ENCODE assay signal across 9 mouse cellular contexts in genomic region chr9:121334311-121334851, GRCm38 (mm10). TPM values are rescaled to one million over a fixed set of nuclear protein-coding genes. Genes with fewer than 3 reads are reported as not detected.
A peak's percentile ranks its signal among the peaks of the same experiment; 100 is the strongest.
DNase-seq lines count a peak whose midpoint lies in the region; ATAC-seq and TF ChIP-seq lines count a peak whose summit lies in the region.
"Had no signal": no experiment of that assay in that cellular context is flagged by ENCODE, and none has a peak within 500 bp of the region (broad histone marks: within the 10 kb centered on the region; RNA-seq: fewer than 3 reads in every experiment).

No protein-coding gene starts in this region.

- no peak for DNase-seq in intestine, embryonic 14.5 days (ENCODE audit: low spot score)
- DNase-seq in ES-E14 (ENCODE audit: low read depth, low spot score) = no peak
- DNase-seq in midbrain, embryonic 11.5 days (ENCODE audit: low spot score, missing footprints) = peak; percentile 90
- DNase-seq in gastrocnemius, adult 18-20 months (ENCODE audit: low spot score) = no peak
- DNase-seq in thymus, postnatal 10 days (ENCODE audit: low spot score in 2 of 2) = no peak
- DNase-seq: thymus, postnatal 25 days had no signal

- no peak for TF ChIP-seq CTCF in intestine, postnatal 0 days (IDR thresholded peaks at IDR 0.05; ENCODE audit: low read depth)

- H3K4me3 ChIP-seq in intestine, embryonic 14.5 days (ENCODE audit: low read depth, low read length) = no peak overlapping the region
- no peak overlapping the region for H3K4me3 ChIP-seq in intestine, postnatal 0 days (ENCODE audit: low read depth, low read length)
- peak overlapping the region in 1 of 2 experiments; percentile 21; a peak in 1 of 4 replicates for H3K4me3 ChIP-seq in ES-E14 (ENCODE audit: insufficient read depth in 1 of 2, low read depth in 1 of 2, low read length in 2 of 2, poor library complexity in 1 of 2, severe bottlenecking in 1 of 2)
- no peak overlapping the region for H3K4me3 ChIP-seq in forebrain, embryonic 15.5 days
- H3K4me3 ChIP-seq in midbrain, embryonic 11.5 days (ENCODE audit: low read depth, low read length) = no peak overlapping the region

- in situ Hi-C loops in ES-E14 (cut with MboI; ENCODE audit: low sequenced_read_pairs in 2 of 2, unreplicated experiment in 2 of 2) = no loop called here

- peaks cover 51% of the 10 kb centered on the region for H3K4me1 ChIP-seq in intestine, embryonic 14.5 days (replicated peaks; ENCODE audit: control insufficient read depth, insufficient read depth, low read length)
- peaks cover 27% of the 10 kb centered on the region for H3K4me1 ChIP-seq in intestine, postnatal 0 days (replicated peaks; ENCODE audit: control insufficient read depth, insufficient read depth, low read length)
- H3K4me1 ChIP-seq in ES-E14 (ENCODE audit: control insufficient read depth in 2 of 2, insufficient read depth in 2 of 2, low read length in 2 of 2, poor library complexity in 1 of 2) = peaks cover 6 to 23% of the 10 kb centered on the region in 2 experiments; a peak in 3 of 4 replicates
- peaks cover 61% of the 10 kb centered on the region for H3K4me1 ChIP-seq in forebrain, embryonic 15.5 days
- peaks cover 70% of the 10 kb centered on the region for H3K4me1 ChIP-seq in midbrain, embryonic 11.5 days (ENCODE audit: control insufficient read depth, insufficient read depth, low read length)

- 48% methylated on average over 8 of the region's 8 CpGs for WGBS in intestine, embryonic 14.5 days
- WGBS in intestine, postnatal 0 days = 44% methylated on average over 8 of the region's 8 CpGs
- WGBS in forebrain, embryonic 15.5 days = 14% methylated on average over 8 of the region's 8 CpGs
- WGBS in midbrain, embryonic 11.5 days = 30% methylated on average over 8 of the region's 8 CpGs

- no peak overlapping the region for H3K9ac ChIP-seq in intestine, embryonic 14.5 days (ENCODE audit: low read length)
- no peak overlapping the region for H3K9ac ChIP-seq in intestine, postnatal 0 days (ENCODE audit: low read depth, low read length)
- peak overlapping the region; percentile 32; the same call in 1 of the 2 replicates for H3K9ac ChIP-seq in ES-E14 (ENCODE audit: insufficient read depth, low read depth, low read length, poor library complexity, severe bottlenecking)
- H3K9ac ChIP-seq in forebrain, embryonic 15.5 days (replicated peaks) = no peak overlapping the region
- H3K9ac ChIP-seq in midbrain, embryonic 11.5 days (ENCODE audit: low read length) = peak overlapping the region; percentile 31; the same call in 1 of the 2 replicates

- no peaks in the 10 kb centered on the region for H3K9me3 ChIP-seq in intestine, embryonic 14.5 days (ENCODE audit: control insufficient read depth, low read length)
- no peaks in the 10 kb centered on the region for H3K9me3 ChIP-seq in intestine, postnatal 0 days (ENCODE audit: control insufficient read depth)
- H3K9me3 ChIP-seq in ES-E14 (ENCODE audit: control insufficient read depth, insufficient read depth, low read depth, low read length) = peaks cover 13% of the 10 kb centered on the region
- H3K9me3 ChIP-seq in forebrain, embryonic 15.5 days = no peaks in the 10 kb centered on the region
- no peaks in the 10 kb centered on the region for H3K9me3 ChIP-seq in midbrain, embryonic 11.5 days (ENCODE audit: control insufficient read depth, low read length)

- peak overlapping the region; percentile 51; the same call in 1 of the 2 replicates for H3K27ac ChIP-seq in intestine, embryonic 14.5 days (ENCODE audit: low read depth)
- no peak overlapping the region for H3K27ac ChIP-seq in intestine, postnatal 0 days (ENCODE audit: low read depth, low read length)
- peak overlapping the region; percentile 96 for H3K27ac ChIP-seq in ES-E14 (ENCODE audit: insufficient read depth, low read depth, low read length, poor library complexity, severe bottlenecking)
- peak overlapping the region; percentile 89 for H3K27ac ChIP-seq in forebrain, embryonic 15.5 days (replicated peaks)
- peak overlapping the region; percentile 95 for H3K27ac ChIP-seq in midbrain, embryonic 11.5 days (ENCODE audit: low read depth, low read length)

- no peaks in the 10 kb centered on the region for H3K27me3 ChIP-seq in intestine, embryonic 14.5 days (replicated peaks; ENCODE audit: control insufficient read depth, insufficient read depth, low read length)
- H3K27me3 ChIP-seq in intestine, postnatal 0 days (replicated peaks; ENCODE audit: control insufficient read depth, insufficient read depth, low read length) = no peaks in the 10 kb centered on the region
- no peaks in the 10 kb centered on the region for H3K27me3 ChIP-seq in forebrain, embryonic 15.5 days
- H3K27me3 ChIP-seq in midbrain, embryonic 11.5 days (ENCODE audit: control insufficient read depth, insufficient read depth, low read length) = no peaks in the 10 kb centered on the region

- H3K4me2 ChIP-seq in intestine, embryonic 14.5 days (ENCODE audit: low read length) = no peak overlapping the region
- no peak overlapping the region for H3K4me2 ChIP-seq in intestine, postnatal 0 days (replicated peaks; ENCODE audit: low read depth)
- H3K4me2 ChIP-seq in forebrain, embryonic 15.5 days (replicated peaks) = no peak overlapping the region
- H3K4me2 ChIP-seq in midbrain, embryonic 11.5 days = no peak overlapping the region

- H3K36me3 ChIP-seq in intestine, embryonic 14.5 days (ENCODE audit: control insufficient read depth, insufficient read depth, low read length) = no peaks in the 10 kb centered on the region
- no peaks in the 10 kb centered on the region for H3K36me3 ChIP-seq in intestine, postnatal 0 days (ENCODE audit: control insufficient read depth, insufficient read depth)
- H3K36me3 ChIP-seq in ES-E14 (ENCODE audit: control insufficient read depth, insufficient read depth, low read length, poor library complexity, severe bottlenecking) = peaks cover 15% of the 10 kb centered on the region; the same call in 1 of the 2 replicates
- no peaks in the 10 kb centered on the region for H3K36me3 ChIP-seq in forebrain, embryonic 15.5 days
- no peaks in the 10 kb centered on the region for H3K36me3 ChIP-seq in midbrain, embryonic 11.5 days (ENCODE audit: control insufficient read depth, insufficient read depth, low read length)

- ATAC-seq in intestine, embryonic 14.5 days (replicated peaks; ENCODE audit: low FRiP score, low TSS enrichment, low read depth) = no peak
- ATAC-seq in intestine, postnatal 0 days = no peak
- ATAC-seq in forebrain, embryonic 15.5 days (replicated peaks) = no peak
- ATAC-seq in midbrain, embryonic 11.5 days (ENCODE audit: low FRiP score) = no peak
- ATAC-seq in CD4-positive, CD25-positive, alpha-beta regulatory T cell, adult 4 months = no peak

TF ChIP-seq in ES-E14, 5 proteins besides CTCF, POLR2A, EP300 and RAD21:
- TF ChIP-seq MAFK (IDR thresholded peaks at IDR 0.05; ENCODE audit: insufficient read depth, low read depth, low read length) (no peak), ZNF384 (IDR thresholded peaks at IDR 0.05; ENCODE audit: low read depth, low read length) (no peak), ZC3H11A (IDR thresholded peaks at IDR 0.05; ENCODE audit: borderline replicate concordance, low read depth, low read length) (no peak), HCFC1 (IDR thresholded peaks at IDR 0.05; ENCODE audit: borderline replicate concordance, insufficient read depth, low read length) (no peak), CHD2 (IDR thresholded peaks at IDR 0.05; ENCODE audit: low read depth, low read length) (no peak)
TF ChIP-seq in ES-E14: peak in this region for 0.

RNA-seq across cellular contexts. Expression of gene Trak1, which starts 37.1 kb away (rescaled TPM):
- 23.4 and 26.1 TPM in 2 replicates for polyA plus RNA-seq in intestine, embryonic 14.5 days (2014; fragmentation: Nextera tagmentation; extraction: Ambion mirVana)
- 16.3 and 17.2 TPM in 2 replicates for polyA plus RNA-seq in intestine, postnatal 0 days (2015; fragmentation: Nextera tagmentation; extraction: Ambion mirVana)
- 18.9 and 42.6 TPM in 2 replicates for total RNA-seq in ES-E14 (2012; rRNA removed)
- polyA plus RNA-seq in forebrain, embryonic 15.5 days (2015; fragmentation: Nextera tagmentation; extraction: Ambion mirVana) = 75.8 and 78.7 TPM in 2 replicates
- 19.2 and 20.5 TPM in 2 replicates for polyA plus RNA-seq in midbrain, embryonic 11.5 days (2014; fragmentation: Nextera tagmentation; extraction: Ambion mirVana)
- total RNA-seq in gastrocnemius, adult 18-20 months (2021) = 100 to 1,000 TPM; 172 to 191 TPM
- 10 to 100 TPM in 1 of 2 experiments, 1 to 10 TPM in 1; 8.9 to 10.7 TPM for polyA plus RNA-seq in CD4-positive, CD25-positive, alpha-beta regulatory T cell, adult 4 months (2017; shearing (Covaris generic))

RNA-seq across cellular contexts. Expression of gene Ulk4, which starts 57.4 kb away (rescaled TPM):
- 113 and 122 TPM in 2 replicates for polyA plus RNA-seq in intestine, embryonic 14.5 days (2014; fragmentation: Nextera tagmentation; extraction: Ambion mirVana)
- polyA plus RNA-seq in intestine, postnatal 0 days (2015; fragmentation: Nextera tagmentation; extraction: Ambion mirVana) = 108 and 111 TPM in 2 replicates
- total RNA-seq in ES-E14 (2012; rRNA removed) = 25.7 and 31.5 TPM in 2 replicates
- 127 and 134 TPM in 2 replicates for polyA plus RNA-seq in forebrain, embryonic 15.5 days (2015; fragmentation: Nextera tagmentation; extraction: Ambion mirVana)
- polyA plus RNA-seq in midbrain, embryonic 11.5 days (2014; fragmentation: Nextera tagmentation; extraction: Ambion mirVana) = 210 and 216 TPM in 2 replicates
- total RNA-seq in gastrocnemius, adult 18-20 months (2021) = under 1 TPM; 0.07 TPM
- 1 to 10 TPM; 1.5 to 6.2 TPM for polyA plus RNA-seq in CD4-positive, CD25-positive, alpha-beta regulatory T cell, adult 4 months (2017; shearing (Covaris generic))

Comparison
In these comparisons a context has a peak if more than half of its experiments do, and no peak if none do; other contexts are left out.
1. H3K9ac ChIP-seq: peak in ES-E14 (single experiment) and midbrain, embryonic 11.5 days (single experiment); none in intestine, embryonic 14.5 days (single experiment), intestine, postnatal 0 days (single experiment) and forebrain, embryonic 15.5 days (single experiment).
2. RNA of gene Ulk4, which starts 57.4 kb away (polyA plus RNA-seq): 210 to 216 TPM in midbrain, embryonic 11.5 days, 127 to 134 TPM in forebrain, embryonic 15.5 days, 113 to 122 TPM in intestine, embryonic 14.5 days and 108 to 111 TPM in intestine, postnatal 0 days; 1.5 to 6.2 TPM in CD4-positive, CD25-positive, alpha-beta regulatory T cell, adult 4 months; every median in the first group is over 10 times any median in the second.